Mouse (Mus musculus): ENCODE data around the gene Pus1. TPM values are rescaled to one million over a fixed set of nuclear protein-coding genes. Genes with fewer than 3 reads are reported as not detected.

The Pus1 gene
- polyA plus RNA-seq (2014; fragmentation: Illumina TruSeq; extraction: RNeasy Lipid Tissue Mini Kit (QIAGEN cat#74804)), result not detected

DNA sequence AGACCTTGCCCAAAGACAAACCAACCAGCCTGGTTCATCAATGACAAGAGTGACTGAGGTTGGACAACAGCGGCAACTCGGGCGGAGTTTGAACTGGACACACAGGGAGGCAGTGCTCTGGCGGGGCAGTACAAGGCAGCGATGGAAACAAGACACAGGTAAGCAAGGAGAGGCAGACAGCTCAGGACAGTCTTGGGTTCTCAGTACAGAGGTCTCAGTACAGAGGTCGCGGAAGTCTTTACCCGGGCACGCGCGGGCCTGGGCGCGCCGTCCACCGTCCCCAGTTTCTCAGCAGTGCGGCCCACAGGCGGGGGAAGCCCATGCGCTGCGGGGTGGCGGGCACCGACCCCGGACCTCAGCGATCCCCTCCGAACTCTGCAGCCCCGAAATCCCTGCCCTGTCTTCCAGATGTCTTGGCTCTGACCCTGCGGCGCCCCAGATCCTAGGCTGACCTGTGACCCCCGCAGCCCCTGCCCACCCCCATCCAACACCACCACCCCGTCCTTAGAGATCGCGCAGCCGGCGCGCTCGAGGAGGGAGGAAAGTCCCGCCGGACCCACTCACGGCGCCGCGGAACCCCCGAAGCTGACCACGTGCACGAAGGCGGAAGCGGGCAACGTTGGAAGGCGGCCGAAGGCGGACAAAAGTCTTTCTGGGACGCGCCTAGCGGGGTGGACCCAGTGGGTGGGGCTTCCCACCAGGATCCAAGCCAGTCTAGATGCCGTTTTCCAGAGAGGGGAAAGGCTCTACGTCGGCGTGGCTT is at the start of gene Pus1:
TSS of gene Pus1 (minus strand) at position 662 of the 763 bp plus-strand sequence.

DNA sequence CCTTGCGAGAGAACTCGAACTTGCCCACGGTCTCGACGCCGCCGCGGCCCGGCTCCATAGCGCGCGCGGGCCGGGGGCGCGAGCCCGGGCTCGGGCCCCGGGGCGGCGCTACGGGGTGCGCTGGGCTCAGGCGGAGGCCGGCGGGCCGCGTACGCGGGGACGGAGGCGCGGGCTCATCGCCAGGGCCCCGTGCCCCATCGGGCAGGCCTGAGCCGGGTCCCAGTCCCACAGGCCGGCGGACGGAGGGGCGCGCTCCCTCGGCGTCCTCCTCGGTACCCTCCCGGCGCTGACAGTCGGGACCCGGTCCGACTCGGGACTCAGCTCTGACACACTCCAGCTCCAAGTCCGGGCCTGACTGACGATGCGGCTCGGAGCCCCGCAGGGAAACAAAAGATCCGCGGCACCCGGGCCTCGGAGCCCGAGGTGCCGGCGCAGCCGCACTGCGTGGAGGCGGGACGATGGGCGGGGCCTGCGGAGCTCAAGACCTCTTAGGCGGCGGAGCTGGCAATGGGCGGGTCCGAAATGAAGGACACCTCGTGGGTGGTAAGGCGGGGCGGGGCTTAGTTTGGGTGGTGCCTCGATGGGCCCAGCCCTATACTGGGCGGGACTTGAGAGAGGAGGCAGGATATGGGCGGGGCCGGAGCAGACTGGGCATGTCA is 29.3 kb upstream of the Pus1 start, which contains the start of gene Ulk1:
TSS of gene Ulk1 (minus strand) at position 431 of the 659 bp plus-strand sequence.

DNA sequence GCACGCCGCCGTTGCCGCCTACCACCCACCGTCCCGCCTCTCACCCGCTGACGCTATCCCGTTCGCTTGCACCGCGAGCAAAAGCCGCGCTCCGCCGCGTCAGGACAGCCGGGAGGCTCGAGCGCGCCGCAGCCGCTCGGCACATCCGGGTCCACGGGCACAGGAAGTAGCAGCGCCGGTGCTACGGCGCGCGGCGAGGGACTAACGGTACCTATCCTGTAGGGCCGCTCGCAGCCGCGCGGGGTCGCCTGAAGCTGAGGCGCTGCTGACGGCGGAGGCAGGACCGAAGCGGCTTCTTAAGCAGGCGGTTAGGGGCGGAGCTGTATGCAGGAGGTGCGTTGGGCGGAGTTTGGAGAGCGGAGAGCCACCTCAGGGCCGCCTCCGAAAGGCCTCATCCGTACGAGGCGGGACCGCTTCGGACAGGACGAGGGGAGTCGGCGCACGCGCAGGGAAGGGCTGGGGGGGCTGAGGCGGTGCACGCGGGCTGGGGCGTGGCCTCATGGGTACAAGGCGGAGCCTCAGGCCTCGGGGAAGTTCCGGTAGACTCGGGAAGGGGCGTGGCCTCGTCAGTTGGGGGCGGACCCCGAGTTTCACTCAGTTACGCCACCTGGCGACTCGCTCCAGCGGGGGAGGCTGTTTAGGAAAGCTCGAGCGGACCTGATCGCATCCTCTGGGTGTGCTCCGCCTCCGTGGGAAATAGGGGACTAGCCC is 9.9 kb downstream of the Pus1 start, which contains the start of gene Ep400:
TSS of gene Ep400 (minus strand) at position 270 of the 711 bp plus-strand sequence.

Other genes starting within 250 kb of the Pus1 start
- gene Galnt9, start 236.3 kb downstream of the Pus1 start, polyA plus RNA-seq (2014; fragmentation: Illumina TruSeq; extraction: RNeasy Lipid Tissue Mini Kit (QIAGEN cat#74804)), result not detected
- gene Noc4l, start 127.2 kb downstream of the Pus1 start, polyA plus RNA-seq (2014; fragmentation: Illumina TruSeq; extraction: RNeasy Lipid Tissue Mini Kit (QIAGEN cat#74804)), result 3.1 TPM
- 9.6 TPM for gene Ddx51, start 127.2 kb downstream of the Pus1 start, polyA plus RNA-seq (2014; fragmentation: Illumina TruSeq; extraction: RNeasy Lipid Tissue Mini Kit (QIAGEN cat#74804))
- 31.2 TPM for gene Ep400, start 9.9 kb downstream of the Pus1 start, polyA plus RNA-seq (2014; fragmentation: Illumina TruSeq; extraction: RNeasy Lipid Tissue Mini Kit (QIAGEN cat#74804))
- gene Ulk1, start 29.4 kb upstream of the Pus1 start, polyA plus RNA-seq (2014; fragmentation: Illumina TruSeq; extraction: RNeasy Lipid Tissue Mini Kit (QIAGEN cat#74804)), result 7.8 TPM
- 36.3 TPM for gene Hscb, start 59.1 kb upstream of the Pus1 start, polyA plus RNA-seq (2014; fragmentation: Illumina TruSeq; extraction: RNeasy Lipid Tissue Mini Kit (QIAGEN cat#74804))
- 18.9 TPM for gene Chek2, start 59.3 kb upstream of the Pus1 start, polyA plus RNA-seq (2014; fragmentation: Illumina TruSeq; extraction: RNeasy Lipid Tissue Mini Kit (QIAGEN cat#74804))
- 9.8 TPM for gene Ttc28, start 99.1 kb upstream of the Pus1 start, polyA plus RNA-seq (2014; fragmentation: Illumina TruSeq; extraction: RNeasy Lipid Tissue Mini Kit (QIAGEN cat#74804))

Data from ovary, adult 10 weeks (tissue).